Mouse (Mus musculus): ENCODE data around the gene Cdkn1b. TPM values are rescaled to one million over a fixed set of nuclear protein-coding genes. Genes with fewer than 3 reads are reported as not detected.

The Cdkn1b gene
- polyA plus RNA-seq, 1 experiment: 59.8 TPM

DNA sequence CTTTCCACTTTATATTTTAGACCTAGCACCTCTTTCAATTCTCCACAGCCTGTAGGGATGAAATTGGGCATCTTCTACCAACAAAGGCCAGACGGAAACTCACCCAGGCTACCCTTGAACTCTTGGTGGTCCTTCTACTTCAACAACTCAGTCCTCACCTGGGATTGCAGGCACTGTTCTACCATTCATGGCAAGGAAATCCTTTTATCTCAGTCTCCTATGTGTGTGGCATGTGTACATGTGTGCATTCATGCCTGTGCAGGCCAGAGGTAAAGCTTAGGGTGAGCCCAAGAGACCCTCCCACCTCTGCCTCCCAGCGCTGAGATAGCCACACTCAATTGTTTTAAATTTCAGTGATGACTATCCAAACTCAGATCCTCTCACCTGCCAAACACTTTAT, 34.7 kb upstream of the Cdkn1b start:
- H3K4me1 ChIP-seq (ENCODE audit: control insufficient read depth, insufficient read depth, low read length): no peaks in the 10 kb centered on the region
- no peak for TF ChIP-seq POLR2A (IDR thresholded peaks at IDR 0.05; ENCODE audit: low read depth, low read length)
- no peak for TF ChIP-seq CTCF (IDR thresholded peaks at IDR 0.05; ENCODE audit: borderline replicate concordance, insufficient read depth, low read length)
- no peak overlapping the region for H3K27ac ChIP-seq (ENCODE audit: insufficient read depth, low read length)
- H3K4me3 ChIP-seq (ENCODE audit: insufficient read depth, low read length): no peak overlapping the region

DNA sequence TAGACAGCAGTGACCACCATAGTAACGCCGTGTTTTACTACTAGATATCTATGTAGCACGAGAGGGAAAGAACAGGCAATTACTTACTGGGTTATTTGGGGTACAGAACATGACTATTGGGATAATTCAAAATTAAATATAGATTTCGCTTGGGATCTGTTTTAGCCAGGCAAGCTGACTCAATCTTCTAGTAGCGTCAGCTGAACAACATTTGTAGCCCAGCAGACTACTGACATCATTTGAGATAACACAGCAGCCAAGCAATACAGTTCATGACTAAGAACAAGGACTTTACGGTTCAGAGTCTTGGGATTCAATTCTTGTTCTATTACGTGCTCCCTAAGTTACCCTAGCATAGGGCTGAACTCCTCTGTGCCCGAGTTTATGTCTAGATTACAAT, 33.7 kb upstream of the Cdkn1b start:
- Histone ChIP-seq H3K4me3 (ENCODE audit: insufficient read depth, low read length) (no peak overlapping the region), H3K27ac (ENCODE audit: insufficient read depth, low read length) (no peak overlapping the region), H3K4me1 (ENCODE audit: control insufficient read depth, insufficient read depth, low read length) (no peaks in the 10 kb centered on the region)
- TF ChIP-seq CTCF (IDR thresholded peaks at IDR 0.05; ENCODE audit: borderline replicate concordance, insufficient read depth, low read length): no peak
- no peak for TF ChIP-seq POLR2A (IDR thresholded peaks at IDR 0.05; ENCODE audit: low read depth, low read length)

DNA sequence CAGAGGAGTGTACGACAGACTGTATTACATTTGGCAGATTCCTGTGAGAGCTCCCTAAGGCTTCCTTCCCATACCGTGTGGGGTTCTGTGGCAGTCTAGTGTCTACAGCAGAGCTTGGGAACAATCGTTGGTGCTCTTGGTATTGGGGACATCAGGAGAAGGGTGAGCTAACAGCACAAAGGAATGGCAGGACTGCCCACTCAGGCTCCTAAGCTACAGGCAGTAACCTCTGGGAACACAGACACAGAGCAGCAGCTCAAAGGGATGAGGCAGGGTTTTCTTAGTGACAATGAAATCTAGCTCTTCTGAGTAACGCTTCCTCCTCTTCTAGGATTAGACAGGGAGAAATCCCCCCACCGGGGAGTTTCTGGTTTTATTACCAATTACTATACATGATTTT, 33.2 kb upstream of the Cdkn1b start:
- no peak overlapping the region for H3K4me3 ChIP-seq (ENCODE audit: insufficient read depth, low read length)
- H3K4me1 ChIP-seq (ENCODE audit: control insufficient read depth, insufficient read depth, low read length): no peaks in the 10 kb centered on the region
- no peak for TF ChIP-seq POLR2A (IDR thresholded peaks at IDR 0.05; ENCODE audit: low read depth, low read length)
- TF ChIP-seq CTCF (IDR thresholded peaks at IDR 0.05; ENCODE audit: borderline replicate concordance, insufficient read depth, low read length): no peak
- no peak overlapping the region for H3K27ac ChIP-seq (ENCODE audit: insufficient read depth, low read length)

DNA sequence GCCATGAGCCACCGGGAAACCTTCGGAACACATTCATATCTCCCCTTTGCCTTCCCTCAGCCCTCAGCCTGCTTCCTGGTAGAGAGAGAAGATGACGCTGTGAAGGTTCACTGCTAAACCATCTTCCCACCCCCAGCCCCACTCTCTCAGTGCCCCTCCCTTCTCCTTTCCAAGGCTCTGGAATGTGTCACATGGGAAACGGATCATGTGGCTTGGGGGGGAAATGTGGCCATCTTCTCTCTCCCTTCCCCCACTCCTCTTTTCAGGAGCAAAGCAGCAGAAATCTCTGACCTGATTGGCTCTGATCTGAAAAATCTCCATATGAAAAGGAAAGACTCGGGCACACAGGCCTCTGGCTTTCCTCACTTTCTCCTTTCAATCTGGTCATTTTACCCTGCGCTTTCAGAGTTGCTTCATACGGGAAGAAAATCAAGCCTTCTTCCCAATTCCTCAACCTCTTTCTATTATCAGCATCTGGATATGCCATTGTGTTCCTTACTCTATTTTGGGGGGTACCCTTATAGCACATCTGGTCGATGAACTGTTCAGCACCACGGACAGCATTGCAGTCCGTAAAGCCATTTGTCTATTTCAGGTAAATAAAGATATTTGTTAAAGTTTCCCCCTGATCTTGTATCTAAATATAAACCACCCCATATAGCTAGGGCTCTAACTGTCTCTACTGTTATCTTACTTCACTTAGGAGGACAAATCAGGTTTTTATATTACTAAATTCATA, 32.3 kb upstream of the Cdkn1b start:
- Histone ChIP-seq H3K4me3 (ENCODE audit: insufficient read depth, low read length) (no peak overlapping the region), H3K4me1 (ENCODE audit: control insufficient read depth, insufficient read depth, low read length) (no peaks in the 10 kb centered on the region)
- TF ChIP-seq POLR2A (IDR thresholded peaks at IDR 0.05; ENCODE audit: low read depth, low read length) (no peak), CTCF (IDR thresholded peaks at IDR 0.05; ENCODE audit: borderline replicate concordance, insufficient read depth, low read length) (no peak)

DNA sequence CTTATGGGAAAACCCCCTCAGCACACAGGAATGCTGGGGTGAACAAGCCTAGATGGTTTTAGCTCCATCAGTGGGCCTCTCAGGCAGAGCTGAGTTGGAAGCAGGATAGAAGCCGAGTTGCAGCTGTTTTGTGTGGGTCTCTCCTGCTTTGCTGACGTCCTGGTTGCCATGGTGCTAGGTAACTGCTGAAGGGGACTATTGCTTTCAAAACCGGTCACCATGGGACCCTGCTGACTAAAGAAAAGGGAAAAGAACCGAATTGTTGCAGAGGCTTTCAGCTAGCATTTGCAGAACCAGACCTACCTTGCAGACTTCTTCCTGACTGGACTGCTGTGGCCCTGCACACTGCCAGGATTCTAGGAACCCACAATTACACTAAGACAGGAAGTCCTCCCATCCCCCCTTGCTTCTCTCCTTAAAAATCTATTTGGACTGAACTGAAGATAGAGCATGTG, 31.6 kb upstream of the Cdkn1b start:
- no peak overlapping the region for H3K27ac ChIP-seq (ENCODE audit: insufficient read depth, low read length)
- H3K4me3 ChIP-seq (ENCODE audit: insufficient read depth, low read length): no peak overlapping the region
- H3K4me1 ChIP-seq (ENCODE audit: control insufficient read depth, insufficient read depth, low read length): no peaks in the 10 kb centered on the region
- TF ChIP-seq POLR2A (IDR thresholded peaks at IDR 0.05; ENCODE audit: low read depth, low read length) (no peak), CTCF (IDR thresholded peaks at IDR 0.05; ENCODE audit: borderline replicate concordance, insufficient read depth, low read length) (no peak)

More for the DNA sequence above, 32.3 kb upstream of the Cdkn1b start:
- no peak overlapping the region for H3K27ac ChIP-seq (ENCODE audit: insufficient read depth, low read length)

DNA sequence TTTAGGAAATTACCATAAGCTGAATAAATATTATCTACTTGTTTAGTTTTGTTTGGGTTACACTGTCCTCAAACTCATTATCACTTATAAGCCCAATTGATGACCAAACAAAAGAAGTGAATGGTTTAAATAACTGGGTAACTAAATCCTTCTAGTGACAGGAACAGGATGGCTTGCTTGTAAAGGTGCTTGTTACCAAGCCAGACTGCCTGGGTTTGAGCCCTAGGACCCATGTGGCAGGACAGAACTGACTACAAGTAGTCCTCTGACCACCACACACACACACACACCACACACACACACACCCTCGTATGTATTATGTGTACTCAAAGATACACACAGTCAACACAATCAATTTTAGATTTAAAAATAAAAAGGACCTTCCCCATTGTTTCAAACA, 30.4 kb upstream of the Cdkn1b start:
- H3K27ac ChIP-seq (ENCODE audit: insufficient read depth, low read length): no peak overlapping the region
- H3K4me1 ChIP-seq (ENCODE audit: control insufficient read depth, insufficient read depth, low read length): no peaks in the 10 kb centered on the region
- TF ChIP-seq CTCF (IDR thresholded peaks at IDR 0.05; ENCODE audit: borderline replicate concordance, insufficient read depth, low read length) (no peak), POLR2A (IDR thresholded peaks at IDR 0.05; ENCODE audit: low read depth, low read length) (no peak)
- no peak overlapping the region for H3K4me3 ChIP-seq (ENCODE audit: insufficient read depth, low read length)

DNA sequence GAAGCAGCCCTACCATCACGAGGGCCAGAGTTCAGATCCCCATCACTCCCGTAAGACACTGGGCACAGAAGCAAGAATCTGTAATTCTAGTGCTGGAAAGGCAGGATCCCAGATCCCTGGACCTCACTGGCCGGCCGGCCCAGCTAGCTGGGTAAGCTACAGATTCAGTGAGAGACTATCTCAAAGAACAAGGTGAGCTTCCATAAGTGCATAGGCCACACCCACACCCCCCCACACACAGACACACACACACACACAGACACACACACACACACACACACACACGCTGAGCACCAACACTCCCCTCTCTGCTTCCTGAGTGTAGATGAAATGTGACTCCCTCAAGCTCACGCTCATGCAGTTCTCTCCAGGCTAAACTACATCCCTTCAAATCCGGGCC, 29.8 kb upstream of the Cdkn1b start:
- no peak for TF ChIP-seq POLR2A (IDR thresholded peaks at IDR 0.05; ENCODE audit: low read depth, low read length)
- TF ChIP-seq CTCF (IDR thresholded peaks at IDR 0.05; ENCODE audit: borderline replicate concordance, insufficient read depth, low read length): no peak
- Histone ChIP-seq H3K4me1 (ENCODE audit: control insufficient read depth, insufficient read depth, low read length) (no peaks in the 10 kb centered on the region), H3K27ac (ENCODE audit: insufficient read depth, low read length) (no peak overlapping the region), H3K4me3 (ENCODE audit: insufficient read depth, low read length) (no peak overlapping the region)

DNA sequence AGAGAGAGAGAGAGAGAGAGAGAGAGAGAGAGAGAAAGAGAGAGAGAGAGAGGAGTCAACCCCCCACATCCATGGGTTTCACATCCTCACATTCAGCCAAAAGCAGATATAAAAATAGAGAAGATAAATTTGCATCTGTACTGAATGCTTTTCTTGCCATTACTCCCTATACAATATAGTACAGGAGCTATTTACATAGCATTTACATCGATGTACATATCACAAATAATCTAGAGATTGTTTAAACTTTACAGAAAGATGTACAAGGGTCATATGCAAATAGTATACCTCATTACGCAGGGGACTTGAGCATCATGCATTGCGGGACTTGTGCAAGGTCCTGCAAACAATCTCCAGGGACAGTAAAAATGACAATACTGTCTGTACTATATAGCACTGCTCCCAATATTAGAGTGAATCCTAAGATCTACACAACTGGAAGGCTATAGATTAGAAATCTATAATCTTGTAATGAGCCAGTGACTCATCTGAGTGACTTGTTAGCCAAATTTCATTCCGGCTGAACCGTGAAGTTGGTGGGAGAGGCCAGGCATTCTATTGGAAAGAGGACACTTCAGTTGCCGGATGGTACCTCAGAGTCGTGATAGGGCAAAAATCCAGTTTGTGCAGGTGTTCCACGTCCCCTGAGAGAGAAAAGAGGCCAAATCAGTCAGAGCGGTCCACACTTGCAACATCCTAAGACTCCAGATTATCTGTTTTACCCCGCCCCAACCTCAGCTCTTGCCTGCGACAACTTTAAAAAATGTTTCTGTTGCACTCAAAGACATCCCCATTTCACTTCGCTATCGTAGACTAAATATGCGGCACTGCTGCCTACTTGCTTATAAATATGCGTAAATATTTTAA, 23.4 kb upstream of the Cdkn1b start:
- Histone ChIP-seq H3K4me1 (ENCODE audit: control insufficient read depth, insufficient read depth, low read length) (peaks cover 2% of the 10 kb centered on the region; the same call in 1 of the 2 replicates), H3K27ac (ENCODE audit: insufficient read depth, low read length) (peak overlapping the region; percentile 12; the same call in 1 of the 2 replicates), H3K4me3 (ENCODE audit: insufficient read depth, low read length) (peak overlapping the region; percentile 50)
- TF ChIP-seq CTCF (IDR thresholded peaks at IDR 0.05; ENCODE audit: borderline replicate concordance, insufficient read depth, low read length) (no peak), POLR2A (IDR thresholded peaks at IDR 0.05; ENCODE audit: low read depth, low read length) (0 out of 2 replicates have a peak, but pooled peaks have one; percentile 11)

DNA sequence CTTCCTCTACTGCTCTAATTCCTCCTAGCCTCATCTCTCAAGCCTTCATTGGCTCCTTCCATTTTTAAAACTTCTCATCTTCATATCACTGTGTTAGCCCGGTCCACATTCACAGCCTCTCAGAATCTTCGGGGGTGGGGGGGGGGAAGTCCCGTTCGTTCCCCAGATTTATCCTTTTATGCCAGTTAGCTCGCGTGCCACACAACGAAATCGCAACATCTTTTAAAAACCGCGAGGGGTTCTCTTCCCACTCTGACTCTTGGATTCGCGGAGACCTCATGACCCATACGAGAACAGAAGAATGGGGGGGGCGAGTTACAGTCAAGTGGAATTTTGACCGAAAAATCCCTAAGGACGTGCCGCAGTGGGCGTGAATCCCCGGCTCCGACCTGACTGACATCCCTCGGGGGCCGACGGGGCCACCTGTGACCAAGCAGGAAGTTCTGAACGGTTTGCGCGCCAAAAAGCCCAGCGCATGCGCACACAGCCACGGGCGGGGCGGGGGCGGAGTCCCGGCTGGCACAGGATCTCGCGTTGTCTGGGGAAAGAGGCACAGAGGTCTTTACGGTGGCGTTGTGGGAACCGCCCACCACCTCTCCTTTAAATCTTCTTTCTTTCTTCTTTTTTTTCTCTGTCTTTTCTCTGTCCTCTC, 22.6 kb upstream of the Cdkn1b start:
- peaks cover 2% of the 10 kb centered on the region; the same call in 1 of the 2 replicates for H3K4me1 ChIP-seq (ENCODE audit: control insufficient read depth, insufficient read depth, low read length)
- peak overlapping the region; percentile 83 for H3K4me3 ChIP-seq (ENCODE audit: insufficient read depth, low read length)
- TF ChIP-seq POLR2A (IDR thresholded peaks at IDR 0.05; ENCODE audit: low read depth, low read length) (peak; percentile 74), CTCF (IDR thresholded peaks at IDR 0.05; ENCODE audit: borderline replicate concordance, insufficient read depth, low read length) (no peak)
- H3K27ac ChIP-seq (ENCODE audit: insufficient read depth, low read length): peak overlapping the region; percentile 100
